Mouse (Mus musculus): ENCODE measurements around the gene Nfatc2ip.

DNA sequence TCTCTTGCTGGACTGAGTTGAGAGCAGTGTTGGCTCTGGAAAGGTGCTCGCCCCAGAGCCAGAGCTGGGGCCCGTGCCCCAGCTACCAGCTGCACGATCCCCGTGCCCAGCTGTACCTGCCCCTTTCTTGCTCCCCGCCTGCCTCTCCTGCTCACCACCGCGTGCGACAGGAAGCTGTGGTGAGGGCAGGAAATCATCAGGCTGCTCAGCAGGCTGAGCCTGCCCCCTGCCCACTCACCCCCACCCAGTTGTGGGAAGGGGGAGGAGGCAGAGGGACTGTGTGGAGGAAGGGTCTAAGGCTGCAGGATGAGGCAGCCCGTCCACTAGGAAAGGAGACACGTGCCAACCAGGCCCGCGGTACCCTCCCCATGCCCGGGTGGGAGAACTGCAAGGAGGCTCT, 27.1 kb downstream of the Nfatc2ip start, which contains the start of gene Lat:
- TF ChIP-seq CTCF (IDR thresholded peaks at IDR 0.05; ENCODE audit: low read depth) (no peak), EP300 (IDR thresholded peaks at IDR 0.05; ENCODE audit: low read depth) (no peak)

All from liver, postnatal 0 days (tissue).